Mouse (Mus musculus) left cerebral cortex, adult 18-20 months (tissue): ENCODE results near the gene Prune1. TPM values are rescaled to one million over a fixed set of nuclear protein-coding genes. Genes with fewer than 3 reads are reported as not detected.

Experiments
- DNase-seq, 2 experiments: peaks; one replicate each; pipeline ENCODE4 v3.0.0; 2021 to 2022; ENCODE audit warnings: low spot score in 2 of 2, mixed read lengths in 1 of 2
- total RNA-seq, 2 experiments: library from RNA; stranded (reverse); gene quantifications; 2 replicates each; pipeline ENCODE4 v1.2.3; 2021

Prune1 gene
- total RNA-seq, 2 experiments from 2014 or later = 24.3 to 24.4 TPM

GRCm38 (mm10) chr3:95307100-95307499 lies 25.2 kb upstream of the Prune1 start, which contains the start of gene Anxa9:
TSS of gene Anxa9 (minus strand) at chr3:95307176.
- no peak for DNase-seq

GRCm38 (mm10) chr3:95306244-95306643 lies 24.4 kb upstream of the Prune1 start:
- DNase-seq = no peak

GRCm38 (mm10) chr3:95301204-95301796 lies 19.4 kb upstream of the Prune1 start:
- no peak for DNase-seq

GRCm38 (mm10) chr3:95298018-95298417 lies 16.1 kb upstream of the Prune1 start:
- no peak for DNase-seq

GRCm38 (mm10) chr3:95296103-95296469 lies 14.2 kb upstream of the Prune1 start:
- peak in 1 of 2 experiments; percentile 26 for DNase-seq

- no peak for DNase-seq
These were observed 13.6 kb upstream of the Prune1 start for GRCm38 (mm10) chr3:95295321-95296102.

GRCm38 (mm10) chr3:95294718-95295117 lies 12.8 kb upstream of the Prune1 start:
- no peak for DNase-seq

GRCm38 (mm10) chr3:95294316-95294715 lies 12.4 kb upstream of the Prune1 start:
- no peak for DNase-seq

- no peak for DNase-seq
These were observed 11.7 kb upstream of the Prune1 start for GRCm38 (mm10) chr3:95293537-95293936.

- DNase-seq = no peak
These were observed 11.0 kb upstream of the Prune1 start for GRCm38 (mm10) chr3:95292899-95293298.

GRCm38 (mm10) chr3:95291041-95291440 lies 9.2 kb upstream of the Prune1 start:
- no peak for DNase-seq

- DNase-seq = no peak
These were observed 8.3 kb upstream of the Prune1 start for GRCm38 (mm10) chr3:95290156-95290555.

- DNase-seq = no peak
These were observed 7.5 kb upstream of the Prune1 start for GRCm38 (mm10) chr3:95289419-95289818.

GRCm38 (mm10) chr3:95287541-95287940 lies 5.7 kb upstream of the Prune1 start:
- no peak for DNase-seq

GRCm38 (mm10) chr3:95286510-95286909 lies 4.6 kb upstream of the Prune1 start:
- no peak for DNase-seq

GRCm38 (mm10) chr3:95286011-95286410 lies 4.1 kb upstream of the Prune1 start:
- DNase-seq = no peak

- DNase-seq = no peak
These were observed 3.5 kb upstream of the Prune1 start for GRCm38 (mm10) chr3:95285390-95285789.

GRCm38 (mm10) chr3:95284501-95285281 lies 2.8 kb upstream of the Prune1 start:
- DNase-seq = no peak

- no peak for DNase-seq
These were observed 2.2 kb upstream of the Prune1 start for GRCm38 (mm10) chr3:95284062-95284461.

GRCm38 (mm10) chr3:95283589-95283941 lies 1.7 kb upstream of the Prune1 start:
- DNase-seq = no peak

GRCm38 (mm10) chr3:95282865-95283588 lies 1.2 kb upstream of the Prune1 start:
- DNase-seq = peak; percentile 59 to 75
